Mouse (Mus musculus): ENCODE results near the gene Klhdc8b. TPM values are rescaled to one million over a fixed set of nuclear protein-coding genes. Genes with fewer than 3 reads are reported as not detected.

Gene Klhdc8b
- total RNA-seq, 2 experiments from 2014 or later, result 5.5 TPM; not detected in 1

GRCm38 (mm10) chr9:108401186-108401960 lies 60.0 kb downstream of the Klhdc8b start:
- ATAC-seq (replicated peaks; ENCODE audit: poor library complexity, severe bottlenecking), result no peak

GRCm38 (mm10) chr9:108398324-108398723 lies 63.1 kb downstream of the Klhdc8b start:
- no peak for ATAC-seq (replicated peaks; ENCODE audit: poor library complexity, severe bottlenecking)

Other genes starting within 250 kb of the Klhdc8b start
- 12.5 and 20.8 TPM in 2 replicates for gene Dag1, start 197.6 kb downstream of the Klhdc8b start, total RNA-seq (2014; fragmentation: Nextera tagmentation)
- 3.3 and 4.6 TPM in 2 replicates for gene Dag1, start 197.6 kb downstream of the Klhdc8b start, total RNA-seq (2017)
- 8.7 and 9.8 TPM in 2 replicates for gene Nicn1, start 171.2 kb downstream of the Klhdc8b start, total RNA-seq (2014; fragmentation: Nextera tagmentation)
- gene Nicn1, start 171.2 kb downstream of the Klhdc8b start, total RNA-seq (2017), result 5.2 and 10.7 TPM in 2 replicates
- 0.19 and 0.70 TPM in 2 replicates for gene Amt, start 164.7 kb downstream of the Klhdc8b start, total RNA-seq (2014; fragmentation: Nextera tagmentation)
- gene Amt, start 164.7 kb downstream of the Klhdc8b start, total RNA-seq (2017), result 1.8 TPM in 1 of 2 replicates, not detected in the other
- gene Rhoa, start 155.5 kb downstream of the Klhdc8b start, total RNA-seq (2014; fragmentation: Nextera tagmentation), result 256 and 296 TPM in 2 replicates
- 242 and 247 TPM in 2 replicates for gene Rhoa, start 155.5 kb downstream of the Klhdc8b start, total RNA-seq (2017)
- gene Tcta, start 155.4 kb downstream of the Klhdc8b start, total RNA-seq (2014; fragmentation: Nextera tagmentation), result 13.7 and 16.6 TPM in 2 replicates
- 4.1 and 6.7 TPM in 2 replicates for gene Tcta, start 155.4 kb downstream of the Klhdc8b start, total RNA-seq (2017)
- gene Gpx1, start 122.7 kb downstream of the Klhdc8b start, total RNA-seq (2014; fragmentation: Nextera tagmentation), result 2,602 and 2,684 TPM in 2 replicates
- 1,938 and 2,180 TPM in 2 replicates for gene Gpx1, start 122.7 kb downstream of the Klhdc8b start, total RNA-seq (2017)
- 78.5 and 89.4 TPM in 2 replicates for gene Usp4, start 113.7 kb downstream of the Klhdc8b start, total RNA-seq (2014; fragmentation: Nextera tagmentation)
- 62.7 and 75.5 TPM in 2 replicates for gene Usp4, start 113.7 kb downstream of the Klhdc8b start, total RNA-seq (2017)
- gene 1700102P08Rik, start 68.8 kb downstream of the Klhdc8b start, total RNA-seq (2014; fragmentation: Nextera tagmentation), result 1.6 TPM in 1 of 2 replicates, not detected in the other
- gene 1700102P08Rik, start 68.8 kb downstream of the Klhdc8b start, total RNA-seq (2017), result 0.43 TPM in 1 of 2 replicates, not detected in the other
- not detected in 2 replicates for gene Ccdc36, start 33.1 kb downstream of the Klhdc8b start, total RNA-seq (2014; fragmentation: Nextera tagmentation)
- gene Ccdc36, start 33.1 kb downstream of the Klhdc8b start, total RNA-seq (2017), result 0.72 and 0.90 TPM in 2 replicates
- not detected in 2 replicates for gene BC048562, start 25.1 kb downstream of the Klhdc8b start, total RNA-seq (2014; fragmentation: Nextera tagmentation)
- gene BC048562, start 25.1 kb downstream of the Klhdc8b start, total RNA-seq (2017), result not detected in 2 replicates
- gene Ccdc71, start 1.1 kb downstream of the Klhdc8b start, total RNA-seq (2014; fragmentation: Nextera tagmentation), result 22.2 and 23.5 TPM in 2 replicates
- 13.2 and 17.9 TPM in 2 replicates for gene Ccdc71, start 1.1 kb downstream of the Klhdc8b start, total RNA-seq (2017)
- gene Lamb2, start 18.2 kb upstream of the Klhdc8b start, total RNA-seq (2014; fragmentation: Nextera tagmentation), result 0.38 TPM in 1 of 2 replicates, not detected in the other
- 0.05 and 0.09 TPM in 2 replicates for gene Lamb2, start 18.2 kb upstream of the Klhdc8b start, total RNA-seq (2017)
- 80.9 and 90.2 TPM in 2 replicates for gene Usp19, start 29.0 kb upstream of the Klhdc8b start, total RNA-seq (2014; fragmentation: Nextera tagmentation)
- 32.3 and 34.9 TPM in 2 replicates for gene Usp19, start 29.0 kb upstream of the Klhdc8b start, total RNA-seq (2017)
- 252 and 261 TPM in 2 replicates for gene Qars, start 46.1 kb upstream of the Klhdc8b start, total RNA-seq (2014; fragmentation: Nextera tagmentation)
- 144 and 181 TPM in 2 replicates for gene Qars, start 46.1 kb upstream of the Klhdc8b start, total RNA-seq (2017)
- 131 and 140 TPM in 2 replicates for gene Qrich1, start 55.2 kb upstream of the Klhdc8b start, total RNA-seq (2014; fragmentation: Nextera tagmentation)
- gene Qrich1, start 55.2 kb upstream of the Klhdc8b start, total RNA-seq (2017), result 119 and 145 TPM in 2 replicates
- 294 and 388 TPM in 2 replicates for gene Impdh2, start 98.7 kb upstream of the Klhdc8b start, total RNA-seq (2014; fragmentation: Nextera tagmentation)
- gene Impdh2, start 98.7 kb upstream of the Klhdc8b start, total RNA-seq (2017), result 284 and 334 TPM in 2 replicates
- 39.4 and 44.0 TPM in 2 replicates for gene Ndufaf3, start 105.9 kb upstream of the Klhdc8b start, total RNA-seq (2014; fragmentation: Nextera tagmentation)
- gene Ndufaf3, start 105.9 kb upstream of the Klhdc8b start, total RNA-seq (2017), result 17.3 and 17.8 TPM in 2 replicates
- gene Dalrd3, start 108.3 kb upstream of the Klhdc8b start, total RNA-seq (2014; fragmentation: Nextera tagmentation), result 91.3 and 111 TPM in 2 replicates
- gene Dalrd3, start 108.3 kb upstream of the Klhdc8b start, total RNA-seq (2017), result 38.1 and 45.2 TPM in 2 replicates
- gene Wdr6, start 117.2 kb upstream of the Klhdc8b start, total RNA-seq (2014; fragmentation: Nextera tagmentation), result 18.1 and 19.3 TPM in 2 replicates
- gene Wdr6, start 117.2 kb upstream of the Klhdc8b start, total RNA-seq (2017), result 14.7 and 18.0 TPM in 2 replicates
- gene P4htm, start 136.1 kb upstream of the Klhdc8b start, total RNA-seq (2014; fragmentation: Nextera tagmentation), result 2.0 and 2.3 TPM in 2 replicates
- gene P4htm, start 136.1 kb upstream of the Klhdc8b start, total RNA-seq (2017), result 0.43 TPM in 1 of 2 replicates, not detected in the other
- 32.9 and 36.9 TPM in 2 replicates for gene Arih2, start 187.8 kb upstream of the Klhdc8b start, total RNA-seq (2014; fragmentation: Nextera tagmentation)
- gene Arih2, start 187.8 kb upstream of the Klhdc8b start, total RNA-seq (2017), result 32.2 and 33.4 TPM in 2 replicates
- 20.2 and 28.6 TPM in 2 replicates for gene Slc25a20, start 200.5 kb upstream of the Klhdc8b start, total RNA-seq (2014; fragmentation: Nextera tagmentation)
- 28.7 and 30.3 TPM in 2 replicates for gene Slc25a20, start 200.5 kb upstream of the Klhdc8b start, total RNA-seq (2017)
- 22.8 and 22.9 TPM in 2 replicates for gene Prkar2a, start 227.7 kb upstream of the Klhdc8b start, total RNA-seq (2014; fragmentation: Nextera tagmentation)
- 28.6 and 37.8 TPM in 2 replicates for gene Prkar2a, start 227.7 kb upstream of the Klhdc8b start, total RNA-seq (2017)

All from granulocyte monocyte progenitor cell, adult 5-6 weeks (primary cell).